Mouse (Mus musculus): ENCODE measurements at regions not wholly inside any gene's neighbourhood (a gene's known extent, or its start where the extent isn't known, plus 50 kb on each side); places are given as distances from the start of the nearest gene placed in this dataset.

DNA sequence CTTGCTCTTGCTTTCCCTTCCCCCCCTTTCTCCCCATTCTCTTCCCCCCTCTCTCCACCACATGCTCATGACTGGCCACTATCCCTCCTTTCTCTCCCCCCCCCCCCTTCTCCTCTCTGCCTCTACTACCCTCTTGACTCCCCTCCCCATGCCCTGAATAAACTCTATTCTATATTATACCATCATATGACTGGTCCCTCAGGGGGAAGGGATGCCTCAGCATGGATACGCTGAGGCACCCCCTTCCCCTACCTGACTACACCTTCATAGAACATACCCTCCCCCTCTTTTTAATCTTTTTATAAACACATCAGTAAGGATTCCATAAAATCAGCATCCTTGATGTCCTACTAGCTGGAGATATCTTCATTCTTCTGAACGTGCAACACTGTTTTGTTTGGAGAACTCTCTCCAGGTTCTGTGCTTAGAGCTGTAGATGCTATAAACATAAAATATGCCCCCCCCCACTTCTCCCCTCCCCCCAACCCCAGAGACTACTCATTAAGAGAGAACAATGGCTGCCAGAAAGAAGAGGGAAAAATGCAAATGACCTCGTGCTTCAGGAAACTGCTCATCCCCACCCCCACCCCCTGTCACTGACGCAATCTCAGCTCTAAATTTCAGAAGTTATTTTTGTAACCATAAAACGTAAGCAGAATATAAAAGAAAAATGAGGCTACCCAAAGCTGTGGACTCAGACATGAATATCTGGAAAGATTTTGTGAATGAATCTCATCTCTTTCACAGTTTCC, 102.3 kb downstream of the Pja2 start:
- ATAC-seq (ENCODE audit: low FRiP score, low read depth): no peak
- 80% methylated on average over 5 of the region's 5 CpGs for WGBS

DNA sequence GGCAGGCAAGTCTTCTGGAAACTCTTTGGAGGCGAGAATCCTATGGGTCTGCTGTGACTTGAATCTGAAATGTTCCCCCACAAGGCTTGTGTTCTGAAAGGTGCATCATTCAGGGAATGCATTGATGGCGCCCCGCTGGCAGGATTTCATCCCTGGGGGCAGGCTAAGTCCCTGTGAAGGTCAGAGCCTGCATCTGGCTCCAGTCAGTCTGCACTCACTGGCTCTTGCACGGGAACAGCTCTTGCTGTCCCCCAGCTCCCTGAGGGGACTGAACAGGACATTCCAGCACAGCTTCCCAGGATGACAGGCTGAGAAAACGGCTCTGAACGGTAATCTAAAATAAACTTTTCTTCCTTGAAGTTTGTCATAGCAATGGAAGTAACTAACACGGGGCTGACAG, 117.1 kb downstream of the Pja2 start:
- WGBS: 22% methylated on average over 7 of the region's 7 CpGs
- Histone ChIP-seq H3K4me3 (no peak overlapping the region), H3K27ac (replicated peaks) (no peak overlapping the region), H3K4me1 (no peaks in the 10 kb centered on the region), H3K36me3 (no peaks in the 10 kb centered on the region), H3K27me3 (no peaks in the 10 kb centered on the region), H3K9ac (replicated peaks) (no peak overlapping the region), H3K4me2 (replicated peaks) (no peak overlapping the region), H3K9me3 (no peaks in the 10 kb centered on the region)
- ATAC-seq (ENCODE audit: low FRiP score, low read depth): no peak

More for the DNA sequence above, 102.3 kb downstream of the Pja2 start:
- no peak overlapping the region for H3K27ac ChIP-seq (replicated peaks)
- no peak overlapping the region for H3K4me2 ChIP-seq (replicated peaks)
- H3K27me3 ChIP-seq: no peaks in the 10 kb centered on the region
- no peak overlapping the region for H3K4me3 ChIP-seq
- no peak overlapping the region for H3K9ac ChIP-seq (replicated peaks)
- H3K9me3 ChIP-seq: no peaks in the 10 kb centered on the region
- no peaks in the 10 kb centered on the region for H3K36me3 ChIP-seq
- no peaks in the 10 kb centered on the region for H3K4me1 ChIP-seq

DNA sequence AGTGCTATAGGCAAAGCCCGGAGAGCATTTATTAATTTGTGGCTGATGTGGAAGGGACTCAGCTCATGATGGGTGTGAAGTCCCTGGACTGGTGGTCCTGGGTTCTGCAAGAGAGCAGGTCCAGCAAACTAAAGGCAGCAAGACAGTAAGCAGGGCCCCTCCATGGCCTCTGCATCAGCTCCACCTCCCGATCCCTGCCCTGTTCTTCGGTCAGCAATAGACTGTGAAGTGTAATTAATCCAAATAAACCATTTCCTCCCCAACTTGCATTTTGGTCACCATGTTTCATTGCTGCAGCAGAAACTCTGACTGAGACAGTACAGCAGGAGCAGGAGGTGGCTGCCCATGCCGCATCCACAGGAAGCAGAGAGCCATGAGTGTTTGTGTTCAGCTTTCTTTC, 118.5 kb downstream of the Pja2 start:
- H3K27ac ChIP-seq (replicated peaks): no peak overlapping the region
- no peaks in the 10 kb centered on the region for H3K9me3 ChIP-seq
- WGBS: 87% methylated on average over 4 of the region's 4 CpGs
- no peak overlapping the region for H3K9ac ChIP-seq (replicated peaks)
- H3K27me3 ChIP-seq: no peaks in the 10 kb centered on the region
- no peak for ATAC-seq (ENCODE audit: low FRiP score, low read depth)
- no peaks in the 10 kb centered on the region for H3K36me3 ChIP-seq
- no peaks in the 10 kb centered on the region for H3K4me1 ChIP-seq
- H3K4me2 ChIP-seq (replicated peaks): no peak overlapping the region
- no peak overlapping the region for H3K4me3 ChIP-seq

DNA sequence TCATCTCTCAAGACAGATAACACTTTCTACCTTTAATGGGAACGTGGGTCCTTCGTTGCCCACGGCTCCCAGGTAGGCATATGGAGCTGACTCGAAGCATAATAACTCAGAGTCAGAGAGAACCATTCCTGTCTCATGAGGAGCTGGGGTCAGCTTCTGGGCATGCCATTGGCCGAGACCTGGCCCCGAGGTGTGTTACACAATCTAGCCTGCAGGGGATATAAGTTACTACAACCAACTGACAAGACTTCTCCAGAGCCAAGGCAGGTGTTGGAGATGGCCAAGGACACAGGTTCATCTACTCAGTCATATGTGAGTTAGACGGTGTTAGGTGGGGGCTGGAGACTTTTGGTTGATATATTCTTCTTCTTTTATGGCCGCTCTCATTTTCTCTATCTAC, 120.4 kb downstream of the Pja2 start:
- H3K9me3 ChIP-seq: no peaks in the 10 kb centered on the region
- 89% methylated on average over 8 of the region's 8 CpGs for WGBS

DNA sequence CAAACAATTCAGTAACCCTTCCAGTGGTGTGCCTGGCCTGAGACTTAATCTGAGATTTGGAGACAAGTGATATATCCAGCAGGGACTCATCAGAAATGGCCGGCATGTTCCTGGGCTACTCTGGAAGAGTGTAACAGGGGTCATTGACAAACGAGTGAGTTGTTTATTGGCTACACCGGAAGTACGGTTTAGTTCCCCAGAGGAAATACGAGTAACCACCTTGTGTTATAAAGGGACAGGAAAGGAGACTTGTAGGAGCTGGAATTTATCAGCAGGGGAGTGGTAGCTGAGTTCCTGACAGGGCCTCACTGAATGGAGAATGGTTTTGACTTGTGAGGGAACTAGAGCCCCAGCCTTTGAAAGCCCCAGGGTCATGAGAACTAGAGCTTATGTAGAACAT, 121.3 kb downstream of the Pja2 start:
- Histone ChIP-seq H3K4me2 (replicated peaks) (no peak overlapping the region), H3K36me3 (no peaks in the 10 kb centered on the region), H3K27me3 (no peaks in the 10 kb centered on the region), H3K27ac (replicated peaks) (no peak overlapping the region), H3K4me3 (no peak overlapping the region), H3K9me3 (no peaks in the 10 kb centered on the region), H3K4me1 (no peaks in the 10 kb centered on the region), H3K9ac (replicated peaks) (no peak overlapping the region)
- ATAC-seq (ENCODE audit: low FRiP score, low read depth): no peak
- 83% methylated on average over 5 of the region's 5 CpGs for WGBS

More for the DNA sequence above, 120.4 kb downstream of the Pja2 start:
- Histone ChIP-seq H3K27ac (replicated peaks) (no peak overlapping the region), H3K4me2 (replicated peaks) (no peak overlapping the region), H3K9ac (replicated peaks) (no peak overlapping the region), H3K27me3 (no peaks in the 10 kb centered on the region), H3K4me3 (no peak overlapping the region), H3K4me1 (no peaks in the 10 kb centered on the region), H3K36me3 (no peaks in the 10 kb centered on the region)
- no peak for ATAC-seq (ENCODE audit: low FRiP score, low read depth)

DNA sequence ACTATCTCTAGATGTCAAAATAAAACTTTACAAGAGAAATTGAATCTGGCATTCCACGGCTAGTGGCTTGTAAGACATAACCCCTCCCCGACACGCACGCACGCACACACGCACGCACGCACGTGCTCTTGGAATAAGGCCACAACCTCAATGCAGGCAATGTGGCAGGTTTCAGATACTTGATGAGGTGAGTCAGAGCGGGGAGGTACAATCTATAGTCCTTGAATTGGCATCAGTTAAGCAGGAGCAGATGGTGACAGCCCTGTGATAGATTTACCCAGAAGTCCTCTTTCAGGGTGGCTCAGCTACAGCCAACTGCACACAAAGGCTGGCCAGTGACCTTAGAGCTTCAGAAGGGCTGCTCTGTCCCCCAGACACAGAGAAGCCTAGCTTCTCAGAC, 122.1 kb downstream of the Pja2 start:
- no peaks in the 10 kb centered on the region for H3K4me1 ChIP-seq
- no peaks in the 10 kb centered on the region for H3K9me3 ChIP-seq
- H3K4me2 ChIP-seq (replicated peaks): no peak overlapping the region
- ATAC-seq (ENCODE audit: low FRiP score, low read depth): no peak
- H3K36me3 ChIP-seq: no peaks in the 10 kb centered on the region
- H3K27me3 ChIP-seq: no peaks in the 10 kb centered on the region
- 83% methylated on average over 10 of the region's 10 CpGs for WGBS
- H3K9ac ChIP-seq (replicated peaks): no peak overlapping the region
- no peak overlapping the region for H3K27ac ChIP-seq (replicated peaks)
- H3K4me3 ChIP-seq: no peak overlapping the region

DNA sequence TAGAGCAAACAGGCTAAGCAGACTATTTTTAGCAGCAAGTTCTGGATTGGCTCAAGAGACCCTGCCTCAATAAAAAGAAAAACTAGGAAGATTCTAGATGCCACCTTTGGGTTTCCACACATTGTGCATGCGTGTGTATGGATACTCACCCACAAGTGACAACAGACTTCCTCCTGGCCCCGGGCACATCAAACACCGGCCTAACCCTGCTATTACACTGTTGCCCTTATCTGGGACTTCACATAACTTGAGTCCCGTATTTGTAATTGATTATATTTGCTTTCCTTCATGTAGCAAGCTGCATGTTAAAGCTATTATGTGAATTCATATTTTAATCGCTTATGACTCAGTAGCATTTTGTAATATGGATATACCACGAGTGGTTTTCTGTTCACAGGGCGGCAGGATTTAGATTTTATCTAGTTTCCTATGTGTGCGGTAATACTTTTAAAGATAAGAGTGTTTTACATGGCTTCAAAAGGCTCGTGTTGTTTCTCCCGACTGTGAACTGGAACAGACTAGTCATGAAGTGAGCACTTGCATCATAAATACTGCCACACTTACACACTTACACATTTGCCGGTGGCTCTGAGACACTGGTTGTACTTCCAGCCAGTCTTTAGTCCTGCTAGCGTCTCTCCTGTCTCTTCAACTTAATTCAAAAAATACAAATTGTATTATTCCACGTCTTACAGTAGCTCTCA, 123.4 kb downstream of the Pja2 start:
- ATAC-seq (ENCODE audit: low FRiP score, low read depth): no peak
- no peaks in the 10 kb centered on the region for H3K9me3 ChIP-seq
- no peak overlapping the region for H3K27ac ChIP-seq (replicated peaks)
- no peaks in the 10 kb centered on the region for H3K36me3 ChIP-seq
- no peak overlapping the region for H3K4me2 ChIP-seq (replicated peaks)
- no peak overlapping the region for H3K9ac ChIP-seq (replicated peaks)
- no peak overlapping the region for H3K4me3 ChIP-seq
- WGBS: 88% methylated on average over 13 of the region's 13 CpGs
- no peaks in the 10 kb centered on the region for H3K27me3 ChIP-seq
- no peaks in the 10 kb centered on the region for H3K4me1 ChIP-seq

DNA sequence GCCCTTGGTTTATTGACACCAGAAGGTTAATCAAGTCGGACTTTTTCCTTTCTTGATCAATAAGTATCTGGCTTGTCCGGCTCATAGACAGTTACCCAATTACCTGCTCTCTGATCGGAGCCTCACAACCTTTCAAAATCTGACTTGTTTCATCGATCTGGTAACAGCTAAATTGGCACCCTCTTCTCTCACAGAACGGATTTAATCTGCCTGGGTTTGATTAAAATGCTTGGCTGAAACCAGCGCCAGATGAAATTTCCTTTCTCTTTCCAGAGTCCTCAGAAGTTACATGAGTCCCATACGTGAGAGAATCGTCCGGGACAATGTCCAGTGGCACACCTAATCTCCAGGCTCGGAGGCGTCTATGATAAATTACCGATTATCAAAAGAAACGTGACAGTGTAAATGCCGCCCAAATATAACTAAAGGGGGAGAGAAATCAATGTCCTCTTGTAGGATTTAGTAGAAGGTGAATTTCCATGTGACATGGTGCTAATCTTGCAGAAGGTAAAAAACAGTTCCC, 125.5 kb downstream of the Pja2 start:
- Histone ChIP-seq H3K9ac (replicated peaks) (no peak overlapping the region), H3K36me3 (no peaks in the 10 kb centered on the region), H3K27ac (replicated peaks) (no peak overlapping the region), H3K4me1 (no peaks in the 10 kb centered on the region), H3K9me3 (no peaks in the 10 kb centered on the region), H3K27me3 (no peaks in the 10 kb centered on the region), H3K4me2 (replicated peaks) (no peak overlapping the region), H3K4me3 (no peak overlapping the region)
- WGBS: 71% methylated on average over 14 of the region's 14 CpGs
- ATAC-seq (ENCODE audit: low FRiP score, low read depth): no peak

DNA sequence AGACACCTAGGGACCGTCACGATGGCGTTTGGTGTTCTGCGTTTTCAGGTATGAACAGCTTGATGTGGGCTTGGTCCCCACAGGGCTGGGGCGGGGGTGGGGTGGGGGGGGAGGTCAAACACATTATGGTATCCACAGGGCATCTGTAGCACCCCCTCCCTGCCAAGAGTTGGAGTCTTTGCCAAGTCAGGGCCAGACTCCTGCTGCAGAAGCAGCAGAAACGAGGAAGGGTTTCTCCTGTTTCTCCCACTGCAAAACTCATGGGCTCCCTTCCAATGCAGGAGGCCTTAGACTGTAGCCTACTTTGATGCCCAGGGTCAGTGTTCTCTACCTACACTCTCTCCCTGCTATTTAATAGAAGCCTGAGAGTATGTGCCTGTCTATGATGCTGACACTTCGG, 128.1 kb downstream of the Pja2 start:
- no peak for ATAC-seq (ENCODE audit: low FRiP score, low read depth)
- no peak overlapping the region for H3K27ac ChIP-seq (replicated peaks)
- H3K36me3 ChIP-seq: no peaks in the 10 kb centered on the region
- no peaks in the 10 kb centered on the region for H3K27me3 ChIP-seq
- no peak overlapping the region for H3K4me2 ChIP-seq (replicated peaks)
- 82% methylated on average over 7 of the region's 7 CpGs for WGBS
- no peak overlapping the region for H3K4me3 ChIP-seq
- no peak overlapping the region for H3K9ac ChIP-seq (replicated peaks)
- no peaks in the 10 kb centered on the region for H3K4me1 ChIP-seq
- H3K9me3 ChIP-seq: no peaks in the 10 kb centered on the region

DNA sequence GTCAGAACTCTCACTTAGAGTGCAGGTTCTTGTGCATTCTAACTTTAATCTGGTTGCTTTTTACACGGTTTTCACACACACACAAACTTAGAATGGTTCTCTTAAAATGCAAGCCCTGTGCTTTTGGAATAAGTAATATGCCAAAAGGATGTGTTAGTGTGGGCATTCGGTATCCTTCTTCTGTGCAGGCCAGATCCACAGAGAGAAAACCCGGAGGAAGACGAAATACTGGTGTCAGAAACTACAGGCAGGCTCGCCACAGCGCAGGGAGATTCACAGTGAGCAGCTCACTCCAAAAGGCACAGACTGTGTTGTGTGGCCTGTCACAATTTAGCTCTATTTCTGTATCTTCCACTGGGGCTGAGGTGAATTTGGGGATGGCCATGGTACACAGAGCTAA, 129.5 kb downstream of the Pja2 start:
- H3K4me3 ChIP-seq: no peak overlapping the region
- H3K9me3 ChIP-seq: no peaks in the 10 kb centered on the region
- no peaks in the 10 kb centered on the region for H3K27me3 ChIP-seq
- H3K27ac ChIP-seq (replicated peaks): no peak overlapping the region
- H3K4me1 ChIP-seq: no peaks in the 10 kb centered on the region
- H3K4me2 ChIP-seq (replicated peaks): no peak overlapping the region
- no peak overlapping the region for H3K9ac ChIP-seq (replicated peaks)
- ATAC-seq (ENCODE audit: low FRiP score, low read depth): no peak
- 95% methylated on average over 6 of the region's 6 CpGs for WGBS
- no peaks in the 10 kb centered on the region for H3K36me3 ChIP-seq

DNA sequence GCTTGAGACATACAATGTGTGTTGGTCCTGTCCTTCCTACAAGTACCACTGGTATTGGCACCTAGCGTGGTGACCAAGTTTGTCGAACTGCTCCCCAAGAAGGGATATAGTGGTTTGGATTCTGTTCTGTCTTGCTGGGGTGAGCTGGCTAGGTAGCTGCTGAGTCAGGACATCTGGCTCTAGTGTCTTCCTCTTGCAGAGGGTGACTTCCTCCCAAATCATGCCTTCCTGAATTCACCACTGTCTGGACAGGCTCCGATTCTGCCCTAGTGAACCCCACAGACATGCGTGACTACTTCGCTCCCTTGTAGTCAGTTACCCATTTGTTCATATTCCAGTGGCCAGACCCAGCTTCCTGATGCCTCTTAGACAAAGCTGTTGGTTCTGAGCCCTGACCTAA, 130.1 kb downstream of the Pja2 start:
- Histone ChIP-seq H3K4me1 (no peaks in the 10 kb centered on the region), H3K4me3 (no peak overlapping the region), H3K9me3 (no peaks in the 10 kb centered on the region), H3K36me3 (no peaks in the 10 kb centered on the region), H3K9ac (replicated peaks) (no peak overlapping the region), H3K4me2 (replicated peaks) (no peak overlapping the region), H3K27ac (replicated peaks) (no peak overlapping the region), H3K27me3 (no peaks in the 10 kb centered on the region)
- no peak for ATAC-seq (ENCODE audit: low FRiP score, low read depth)
- 89% methylated on average over 5 of the region's 5 CpGs for WGBS

DNA sequence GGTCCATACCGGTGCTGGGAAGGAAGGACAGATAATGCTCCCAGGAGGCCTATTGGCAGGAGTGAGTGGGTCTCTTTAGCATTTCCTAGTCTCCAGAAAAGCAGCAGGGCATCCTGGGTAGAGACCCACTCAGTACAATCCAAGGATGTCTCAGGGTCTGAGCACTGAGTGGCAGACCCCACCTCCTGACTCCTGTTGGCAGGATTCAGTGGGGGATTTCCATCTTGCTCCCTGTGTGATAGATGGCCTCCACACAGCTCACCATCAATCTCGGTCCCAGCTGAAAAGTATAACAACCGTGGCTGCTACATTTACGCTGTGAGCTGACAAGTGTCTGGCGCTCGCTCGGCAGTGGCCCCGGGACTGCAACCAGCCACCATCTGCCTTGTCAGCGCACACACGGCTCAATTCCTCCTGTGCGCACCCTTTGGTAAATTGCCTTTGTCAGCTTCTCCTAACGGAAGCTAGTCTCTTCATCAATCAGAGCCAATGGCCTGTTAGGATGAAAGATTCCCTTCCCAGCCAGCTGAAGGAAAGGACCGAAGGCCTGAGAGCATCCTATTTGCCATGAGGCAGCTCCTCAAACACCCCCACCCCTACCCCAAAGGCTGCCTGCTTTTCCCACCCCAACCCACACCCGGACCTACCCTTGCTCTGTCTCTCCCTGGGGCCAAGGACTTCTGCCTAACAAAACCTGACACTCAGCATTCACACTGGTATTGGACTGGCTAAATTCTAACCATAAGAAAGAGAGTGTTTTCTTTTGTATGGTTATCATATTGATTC, 131.4 kb downstream of the Pja2 start:
- Histone ChIP-seq H3K27me3 (no peaks in the 10 kb centered on the region), H3K36me3 (no peaks in the 10 kb centered on the region), H3K9me3 (no peaks in the 10 kb centered on the region), H3K4me1 (no peaks in the 10 kb centered on the region), H3K27ac (replicated peaks) (no peak overlapping the region), H3K4me2 (replicated peaks) (no peak overlapping the region), H3K9ac (replicated peaks) (no peak overlapping the region), H3K4me3 (no peak overlapping the region)
- WGBS: 88% methylated on average over 14 of the region's 14 CpGs
- ATAC-seq (ENCODE audit: low FRiP score, low read depth): no peak
